In genomic region chr16:86694497-86694896, GRCm38 (mm10) we compare ENCODE assay signal across 7 mouse cellular contexts.
DNase-seq lines count a peak whose midpoint lies in the region; ATAC-seq and TF ChIP-seq lines count a peak whose summit lies in the region.

No protein-coding gene starts in this region.

- no peaks in the 10 kb centered on the region for H3K9me3 ChIP-seq in lung, embryonic 16.5 days (ENCODE audit: control insufficient read depth, low read length)

- H3K27ac ChIP-seq in heart, adult 2 months: no peak overlapping the region
- peak overlapping the region; percentile 7; the same call in 1 of the 2 replicates for H3K27ac ChIP-seq in lung, embryonic 16.5 days (ENCODE audit: low read length)

- no peak for TF ChIP-seq POLR2A in heart, adult 2 months (IDR thresholded peaks at IDR 0.05; ENCODE audit: insufficient read depth, low read depth, low read length)

- DNase-seq in adrenal gland, postnatal 36 days: peak; percentile 1 to 21
- peak; percentile 74 for DNase-seq in cerebellum, adult 8-10 months
- peak; percentile 45 to 77 for DNase-seq in heart, adult 2 months
- DNase-seq in kidney, adult 9 months: peak; percentile 58
- DNase-seq in right cerebral cortex, postnatal 10 days (ENCODE audit: low spot score in 2 of 2): no peak
- no peak for DNase-seq in left cerebral cortex, postnatal 10 days (ENCODE audit: extremely low spot score in 1 of 2, low spot score in 2 of 2)

- peak; percentile 95 for ATAC-seq in lung, embryonic 16.5 days (ENCODE audit: low read depth)

- no peak overlapping the region for H3K9ac ChIP-seq in heart, adult 2 months (ENCODE audit: low read depth, low read length)
- no peak overlapping the region for H3K9ac ChIP-seq in lung, embryonic 16.5 days (ENCODE audit: low read length)

- no peak overlapping the region for H3K4me3 ChIP-seq in heart, adult 2 months
- H3K4me3 ChIP-seq in lung, embryonic 16.5 days (ENCODE audit: low read length): no peak overlapping the region

- H3K36me3 ChIP-seq in heart, adult 2 months (ENCODE audit: control insufficient read depth, insufficient read depth, low read length): no peaks in the 10 kb centered on the region
- no peaks in the 10 kb centered on the region for H3K36me3 ChIP-seq in lung, embryonic 16.5 days (ENCODE audit: control insufficient read depth, insufficient read depth, low read length)

- H3K79me2 ChIP-seq in heart, adult 2 months (replicated peaks; ENCODE audit: control insufficient read depth, insufficient read depth, low read length): no peaks in the 10 kb centered on the region

- 4% methylated on average over 3 of the region's 3 CpGs for WGBS in heart, adult 2 months
- 31% methylated on average over 3 of the region's 3 CpGs for WGBS in lung, embryonic 16.5 days

- no peak for TF ChIP-seq CTCF in heart, adult 2 months (IDR thresholded peaks at IDR 0.05)

- intact Hi-C loops in heart, adult 2 months (cut with DNase I): no loop called here
- intact Hi-C loops in left cerebral cortex, postnatal 10 days (cut with DNase I): no loop called here

- H3K27me3 ChIP-seq in heart, adult 2 months (ENCODE audit: control insufficient read depth, insufficient read depth, low read length): no peaks in the 10 kb centered on the region
- no peaks in the 10 kb centered on the region for H3K27me3 ChIP-seq in lung, embryonic 16.5 days (ENCODE audit: control insufficient read depth, insufficient read depth, low read depth, low read length)

- H3K4me2 ChIP-seq in lung, embryonic 16.5 days (ENCODE audit: low read depth, low read length): no peak overlapping the region

- TF ChIP-seq EP300 in heart, adult 2 months (IDR thresholded peaks at IDR 0.05; ENCODE audit: insufficient read depth, low read depth, low read length): no peak

- H3K4me1 ChIP-seq in heart, adult 2 months (ENCODE audit: control insufficient read depth, insufficient read depth, low read length): peaks cover 1% of the 10 kb centered on the region; the same call in 1 of the 2 replicates
- no peaks in the 10 kb centered on the region for H3K4me1 ChIP-seq in lung, embryonic 16.5 days (replicated peaks; ENCODE audit: control insufficient read depth, insufficient read depth, low read length)

Comparison
In these comparisons a context has a peak if more than half of its experiments do, and no peak if none do; other contexts are left out.
1. DNase-seq: peak in adrenal gland, postnatal 36 days (2 of 2), cerebellum, adult 8-10 months (single experiment), heart, adult 2 months (2 of 2) and kidney, adult 9 months (single experiment); none in right cerebral cortex, postnatal 10 days (0 of 2) and left cerebral cortex, postnatal 10 days (0 of 2).